Mouse (Mus musculus) liver, postnatal 0 days (tissue): ENCODE results near the gene Fbxl21.

Experiments
- CTCF ChIP-seq: sonication (generic); IDR thresholded peaks from 2 replicates; pipeline ENCODE4 v1.5.1; 2016; ENCODE audit warnings: antibody characterized with exemption, low read depth
- EP300 ChIP-seq: IDR thresholded peaks from 2 replicates; pipeline ENCODE4 v1.6.1; 2016; ENCODE audit warnings: antibody characterized with exemption, low read depth, mild to moderate bottlenecking

DNA sequence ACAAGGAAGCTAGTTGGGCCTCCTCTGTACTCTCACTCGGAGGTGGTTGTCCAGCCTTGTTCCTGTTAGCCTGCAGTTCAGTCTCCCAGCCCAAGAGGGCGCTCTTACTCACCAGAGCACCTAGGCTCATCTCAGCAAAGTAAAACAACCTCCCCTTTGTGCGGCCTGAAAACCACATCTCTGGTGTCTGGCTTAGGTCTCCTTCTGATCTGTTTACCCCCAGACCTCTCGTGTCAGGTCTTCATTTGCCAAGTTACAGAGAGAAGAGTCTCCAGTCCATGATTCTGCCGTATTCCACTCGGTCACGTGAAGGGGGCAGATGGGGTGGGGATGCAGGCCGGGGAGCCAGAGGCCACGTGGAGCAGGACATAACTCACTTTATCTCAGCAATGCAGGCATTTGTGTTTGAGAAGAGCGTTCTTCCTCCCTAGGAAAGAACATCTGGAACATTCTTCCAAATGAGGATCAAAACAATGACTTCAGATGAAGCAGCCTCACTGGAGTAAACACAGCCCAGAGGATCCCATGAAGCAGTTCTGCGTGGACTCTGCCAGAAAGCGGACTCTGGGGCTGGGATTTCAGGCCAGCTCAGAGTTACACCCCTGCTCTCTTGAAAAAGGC is 53.5 kb downstream of the Fbxl21 start:
- no peak for TF ChIP-seq EP300
- TF ChIP-seq CTCF: peak; percentile 93
